Mouse (Mus musculus) testis, postnatal 10 days (tissue): ENCODE results near the gene 1700018G05Rik.
"Not testable (repeated sequence)": the region's sequence is repeated elsewhere in the genome, so short reads cannot be mapped to it uniquely, and the experiment has no call there.

Source experiments
- DNase-seq: peaks from one replicate; pipeline ENCODE4 v3.0.0; 2021; ENCODE audit warnings: low spot score

Gene 1700018G05Rik

DNA sequence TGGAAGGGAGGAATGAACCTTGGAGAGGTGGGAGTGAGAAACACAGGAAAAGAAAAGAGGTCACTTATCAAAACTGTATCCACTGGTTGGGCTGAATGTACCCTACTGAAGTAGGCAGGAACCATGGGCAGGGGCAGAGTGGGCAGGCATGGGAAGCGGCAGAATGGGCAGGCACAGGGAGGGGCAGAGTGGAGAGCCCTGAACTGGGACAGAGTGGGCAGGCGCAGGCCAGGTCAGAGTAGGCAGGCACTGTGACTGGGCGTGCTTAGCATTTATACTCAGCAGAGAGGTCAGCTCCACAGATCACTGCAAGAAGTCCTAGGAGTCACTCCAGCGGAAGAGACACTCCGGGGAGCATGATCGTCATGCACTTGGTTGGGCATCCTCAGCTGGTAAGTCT lies at the start of gene 1700018G05Rik:
1700018G05Rik (plus strand) TSS at position 301 of the 400 bp plus-strand sequence.
- not testable (repeated sequence) for DNase-seq

DNA sequence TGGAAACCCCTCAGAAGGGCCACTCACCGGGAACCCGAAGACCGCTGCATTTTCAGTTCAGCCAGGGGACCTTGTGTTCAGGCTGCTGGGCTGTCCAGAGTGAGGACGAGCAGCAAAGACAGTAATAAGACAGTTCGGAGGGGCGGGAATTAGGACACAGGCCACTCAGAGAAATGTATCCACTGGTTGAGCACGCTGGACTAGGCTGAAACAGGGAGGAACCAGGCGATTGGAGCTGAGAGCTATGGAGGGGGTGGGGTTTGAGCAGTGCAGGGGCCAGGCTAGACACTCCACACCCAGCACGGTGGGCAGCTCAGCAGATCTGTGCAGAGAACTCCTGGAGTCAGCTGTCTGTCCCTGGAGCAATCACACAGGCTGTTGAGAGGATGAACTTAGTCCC lies 19.6 kb upstream of the 1700018G05Rik start, which contains the start of the genes Dmrtc1a and 1700011M02Rik:
Dmrtc1a (minus strand) TSS at position 101 of the 400 bp plus-strand sequence.
1700011M02Rik (plus strand) TSS at position 319 of the 400 bp plus-strand sequence.
- not testable (repeated sequence) for DNase-seq

GRCm38 (mm10) chrX:102914823-102915222 lies 13.3 kb upstream of the 1700018G05Rik start:
- DNase-seq, result not testable (repeated sequence)

- DNase-seq, result peak; percentile 65
Measured at GRCm38 (mm10) chrX:102926707-102927106, 1.5 kb upstream of the 1700018G05Rik start.

GRCm38 (mm10) chrX:102932992-102933570 lies 4.9 kb downstream of the 1700018G05Rik start:
- no peak for DNase-seq

DNA sequence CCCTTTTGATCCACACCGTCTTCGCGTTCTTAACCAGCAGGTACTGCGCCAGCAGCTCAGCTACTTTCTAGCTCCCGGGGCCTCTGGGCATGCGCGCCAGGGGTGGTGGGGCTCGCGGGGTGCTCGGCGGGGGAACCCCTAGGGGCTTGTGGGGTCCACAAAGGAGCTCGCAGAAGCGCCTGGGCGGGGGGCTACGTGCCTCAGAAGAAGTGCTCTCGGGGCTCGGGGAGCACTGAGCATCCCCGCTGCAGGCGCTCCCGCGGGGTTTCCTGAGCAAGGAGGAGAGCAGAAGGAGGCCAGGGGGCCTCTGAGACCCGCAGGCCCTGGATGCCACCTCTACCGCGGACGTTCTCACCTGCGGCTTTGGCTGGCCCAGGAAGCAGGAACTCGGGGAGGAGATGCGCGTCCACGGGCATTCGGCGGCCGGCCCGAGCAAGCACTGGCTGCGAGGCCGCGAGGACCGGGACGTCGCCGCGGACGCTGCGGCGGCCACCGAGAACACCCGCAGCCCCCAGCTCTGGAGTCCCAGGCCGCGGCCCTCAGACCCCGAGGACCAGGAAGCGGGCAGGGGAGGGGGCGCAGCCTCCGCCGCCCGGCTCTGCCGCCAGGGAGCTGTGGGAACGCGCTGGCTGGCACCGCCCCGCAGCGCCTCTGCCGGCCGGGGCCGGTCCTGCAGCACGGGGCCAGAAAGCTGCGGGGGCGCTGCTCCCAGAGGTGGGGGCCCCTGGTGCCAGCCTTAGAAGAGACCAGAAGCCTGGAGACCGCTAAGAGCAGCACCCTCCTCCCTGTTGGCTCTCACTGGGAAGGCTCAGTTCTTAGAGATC lies 5.6 kb downstream of the 1700018G05Rik start:
- DNase-seq, result peak; percentile 73

DNA sequence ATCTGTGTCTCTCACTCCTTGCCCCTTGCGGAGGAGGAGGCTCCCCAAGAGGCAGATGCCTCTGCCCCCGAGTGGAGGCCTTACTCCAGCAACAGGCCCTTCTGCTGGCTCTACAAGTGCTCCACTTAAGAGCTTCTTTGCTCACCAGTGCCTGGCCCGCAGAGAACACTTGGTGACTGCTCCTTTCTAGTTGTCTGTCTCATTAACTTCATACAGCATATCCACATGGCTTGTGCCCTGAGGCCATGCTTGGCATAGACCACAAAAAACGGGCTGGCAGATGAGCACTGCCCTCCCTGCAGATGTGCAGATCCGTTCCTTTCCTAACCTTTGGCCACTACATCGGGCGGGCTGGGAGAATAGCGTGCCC lies 6.2 kb downstream of the 1700018G05Rik start:
- DNase-seq, result no peak

DNA sequence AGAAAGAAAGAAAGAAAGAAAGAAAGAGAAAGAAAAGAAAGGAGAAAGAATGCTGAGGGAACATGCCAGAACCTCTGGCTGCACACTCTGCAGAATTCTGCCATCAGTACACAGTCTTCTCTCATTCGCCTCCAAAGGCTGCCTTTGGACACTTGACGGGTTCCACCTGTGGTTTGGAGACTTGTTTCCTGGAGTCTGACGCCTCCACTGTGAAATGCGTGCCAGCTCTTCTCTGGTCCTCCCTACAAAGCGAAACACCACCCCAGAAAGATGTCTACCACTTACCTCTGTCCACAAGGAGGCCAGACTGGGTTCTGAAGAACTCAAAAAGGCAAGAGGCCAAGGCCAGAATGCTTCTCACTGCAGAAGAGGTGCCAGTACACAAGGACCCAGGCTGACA lies 8.6 kb downstream of the 1700018G05Rik start:
- DNase-seq, result no peak

GRCm38 (mm10) chrX:102950136-102950535 lies 22.0 kb downstream of the 1700018G05Rik start:
- DNase-seq, result not testable (repeated sequence)

DNA sequence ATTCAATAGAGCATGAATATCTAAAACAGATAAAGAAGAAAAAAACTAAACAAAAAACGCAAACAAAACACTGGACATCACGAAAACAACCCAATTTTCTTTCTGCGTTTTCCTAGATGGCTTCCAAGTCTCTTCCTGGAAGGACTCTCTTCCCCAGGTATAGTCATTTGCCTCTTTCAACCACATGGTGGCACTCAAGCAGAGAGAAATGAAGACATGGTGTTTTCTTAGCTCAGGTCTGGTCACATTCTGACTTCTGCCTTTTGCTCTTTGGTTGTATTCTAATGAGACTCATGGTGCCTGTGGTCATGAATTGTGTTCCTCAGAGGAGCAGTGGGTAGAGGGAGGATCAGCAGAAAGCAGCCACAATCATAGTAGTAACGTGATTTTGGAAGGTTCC lies 30.7 kb downstream of the 1700018G05Rik start:
- DNase-seq, result peak; percentile 41

DNA sequence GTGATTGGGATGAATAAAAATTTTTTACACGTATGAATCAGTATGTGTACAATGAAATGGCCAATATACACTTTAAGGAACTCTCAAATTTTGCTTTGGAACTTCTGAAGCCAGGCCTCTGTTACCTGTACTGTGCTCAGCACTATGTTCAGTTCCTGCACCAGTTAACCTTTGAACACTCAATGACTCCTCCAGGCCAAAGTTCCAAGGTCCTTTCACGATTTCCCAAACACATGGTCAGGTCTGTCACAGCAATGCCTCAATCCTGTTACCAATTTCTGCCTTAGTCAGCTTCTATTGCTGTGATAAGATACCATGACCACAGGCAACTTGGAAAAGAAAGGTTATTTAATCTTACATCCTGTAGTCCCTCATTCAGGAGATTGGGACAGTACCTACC lies 32.4 kb downstream of the 1700018G05Rik start:
- DNase-seq, result no peak
